Mouse (Mus musculus) embryonic stem cell, embryonic (primary cell): ENCODE measurements around the gene Usp39.

Source experiments
- CTCF ChIA-PET, 4 experiments: fragments of 300-600 bp in 2 of 4; fragments of 350-600 bp in 2 of 4; sonication (Branson Sonifier 250); formaldehyde crosslinking; loops; one replicate each; lab custom pipeline; 2022; ENCODE audit warnings: inconsistent platforms in 2 of 4; lab: Charles Lee
- POLR2A ChIA-PET, 4 experiments: fragments of 300-600 bp in 2 of 4; fragments of 350-600 bp in 2 of 4; sonication (Branson Sonifier 250); formaldehyde crosslinking; loops; one replicate each; lab custom pipeline; 2022; ENCODE audit warnings: antibody characterized with exemption in 4 of 4, inconsistent platforms in 1 of 4; lab: Charles Lee

Usp39 gene

GRCm38 (mm10) chr6:72362132-72363028 lies 17.4 kb upstream of the Usp39 start:
- ChIA-PET CTCF (interaction anchor here in 2 of 4 experiments (0.6 to 1.5 kb wide), 5 partner anchors 13 to 28 kb away, joined by 3 to 8 read pairs (median 4); partner anchors contain the start of genes 0610030E20Rik (in 1 of the 2), Vamp5 (in 1 of the 2) and Vamp8 (in 1 of the 2)), POLR2A (interaction anchor here (0.5 to 13.1 kb wide), 42 partner anchors 8 to 490 kb away, joined by 3 to 130 read pairs (median 4); partner anchors contain the start of genes 0610030E20Rik (in 3 of the 4), Usp39 (in 3 of the 4), Ggcx (in 2 of the 4) and Mat2a (in 2 of the 4))

- ChIA-PET POLR2A (interaction anchor here in 3 of 4 experiments (0.7 to 13.1 kb wide), 15 partner anchors 8 to 79 kb away, joined by 3 to 130 read pairs (median 6); partner anchors contain the start of genes 0610030E20Rik (in 2 of the 3), Ggcx (in 2 of the 3), Usp39 (in 2 of the 3) and Vamp5 (in 2 of the 3)), CTCF (interaction anchor here in 2 of 4 experiments (1.1 to 1.5 kb wide), 3 partner anchors 13 to 29 kb away, joined by 4 to 8 read pairs (median 5); partner anchors contain the start of genes 0610030E20Rik (in 1 of the 2), Vamp5 (in 1 of the 2) and Vamp8 (in 1 of the 2))
Observed at GRCm38 (mm10) chr6:72361121-72361551, 16.2 kb upstream of the Usp39 start.

GRCm38 (mm10) chr6:72360599-72360935 lies 15.6 kb upstream of the Usp39 start:
- CTCF ChIA-PET: interaction anchor here in 1 of 4 experiments (0.7 kb wide), 1 partner anchor 9 kb away, joined by 3 read pairs; no protein-coding TSS in a partner anchor
- POLR2A ChIA-PET: interaction anchor here in 3 of 4 experiments (0.6 to 13.1 kb wide), 12 partner anchors 10 to 179 kb away, joined by 3 to 130 read pairs (median 8); partner anchors contain the start of genes 0610030E20Rik (in 2 of the 3), Usp39 (in 2 of the 3), Ggcx (in 1 of the 3) and Mat2a (in 1 of the 3)

GRCm38 (mm10) chr6:72359891-72360598 lies 15.1 kb upstream of the Usp39 start:
- POLR2A ChIA-PET: interaction anchor here in 3 of 4 experiments (0.6 to 13.1 kb wide), 12 partner anchors 11 to 179 kb away, joined by 3 to 130 read pairs (median 4); partner anchors contain the start of genes 0610030E20Rik (in 2 of the 3), Usp39 (in 2 of the 3), Ggcx (in 1 of the 3) and Vamp5 (in 1 of the 3)
- CTCF ChIA-PET: interaction anchor here in 1 of 4 experiments (0.7 kb wide), 1 partner anchor 9 kb away, joined by 3 read pairs; no protein-coding TSS in a partner anchor

GRCm38 (mm10) chr6:72359343-72359742 lies 14.4 kb upstream of the Usp39 start:
- ChIA-PET POLR2A (interaction anchor here in 2 of 4 experiments (0.6 to 13.1 kb wide), 6 partner anchors 11 to 74 kb away, joined by 3 to 130 read pairs (median 4); partner anchors contain the start of genes 0610030E20Rik (in 2 of the 2) and Usp39 (in 2 of the 2)), CTCF (interaction anchor here in 1 of 4 experiments (0.6 kb wide), 1 partner anchor 175 kb away, joined by 5 read pairs; no protein-coding TSS in a partner anchor)

GRCm38 (mm10) chr6:72358086-72358764 lies 13.2 kb upstream of the Usp39 start:
- POLR2A ChIA-PET: interaction anchor here (0.6 to 13.1 kb wide), 15 partner anchors 10 to 97 kb away, joined by 3 to 130 read pairs (median 5); partner anchors contain the start of genes Usp39 (in 3 of the 4), 0610030E20Rik (in 2 of the 4), Ggcx (in 1 of the 4) and Mat2a (in 1 of the 4)
- CTCF ChIA-PET: interaction anchor here in 1 of 4 experiments (0.5 to 1.7 kb wide), 2 partner anchors 10 to 35 kb away, joined by 4 read pairs; no protein-coding TSS in a partner anchor

- POLR2A ChIA-PET: interaction anchor here (0.6 to 13.1 kb wide), 20 partner anchors 7 to 310 kb away, joined by 3 to 130 read pairs (median 5); partner anchors contain the start of genes Usp39 (in 3 of the 4), 0610030E20Rik (in 2 of the 4), Atoh8 (in 1 of the 4) and Ggcx (in 1 of the 4)
Observed at GRCm38 (mm10) chr6:72357164-72358079, 12.4 kb upstream of the Usp39 start.

GRCm38 (mm10) chr6:72356001-72356532 lies 11.1 kb upstream of the Usp39 start:
- ChIA-PET POLR2A (interaction anchor here (0.6 to 13.1 kb wide), 40 partner anchors 8 to 723 kb away, joined by 3 to 130 read pairs (median 5); partner anchors contain the start of genes Usp39 (in 4 of the 4), Ggcx (in 3 of the 4), Vamp8 (in 3 of the 4) and 0610030E20Rik (in 2 of the 4)), CTCF (interaction anchor here (0.5 to 1.9 kb wide), 23 partner anchors 8 to 413 kb away, joined by 3 to 14 read pairs (median 4); partner anchors contain the start of genes Vamp8 (in 2 of the 4), 0610030E20Rik (in 1 of the 4) and Ggcx (in 1 of the 4))

More at GRCm38 (mm10) chr6:72357164-72358079, 12.4 kb upstream of the Usp39 start:
- CTCF ChIA-PET: interaction anchor here in 2 of 4 experiments (0.6 to 1.7 kb wide), 2 partner anchors 9 kb away, joined by 3 to 4 read pairs; no protein-coding TSS in a partner anchor

GRCm38 (mm10) chr6:72355066-72355911 lies 10.3 kb upstream of the Usp39 start, which contains the start of gene Tmem150a:
TSS of gene Tmem150a (plus strand) at chr6:72355447.
- POLR2A ChIA-PET: interaction anchor here (0.5 to 13.1 kb wide), 52 partner anchors 7 to 1115 kb away, joined by 3 to 130 read pairs (median 4); partner anchors contain the start of genes Usp39 (in 4 of the 4), Ggcx (in 3 of the 4), Vamp8 (in 3 of the 4) and 0610030E20Rik (in 2 of the 4)

GRCm38 (mm10) chr6:72354025-72354424 lies 9.0 kb upstream of the Usp39 start:
- POLR2A ChIA-PET: interaction anchor here (0.7 to 12.6 kb wide), 16 partner anchors 6 to 445 kb away, joined by 3 to 117 read pairs (median 5); partner anchors contain the start of genes Usp39 (in 4 of the 4), 0610030E20Rik (in 1 of the 4), Ggcx (in 1 of the 4) and Tcf7l1 (in 1 of the 4)
- CTCF ChIA-PET: no interaction called here

More at GRCm38 (mm10) chr6:72355066-72355911, 10.3 kb upstream of the Usp39 start, which contains the start of gene Tmem150a:
- CTCF ChIA-PET: interaction anchor here (0.6 to 1.9 kb wide), 26 partner anchors 8 to 183 kb away, joined by 3 to 14 read pairs (median 3); partner anchors contain the start of genes Vamp8 (in 2 of the 4), 0610030E20Rik (in 1 of the 4) and Ggcx (in 1 of the 4)

GRCm38 (mm10) chr6:72352636-72353405 lies 7.8 kb upstream of the Usp39 start:
- ChIA-PET CTCF (no interaction called here), POLR2A (interaction anchor here in 2 of 4 experiments (0.7 to 12.6 kb wide), 12 partner anchors 5 to 443 kb away, joined by 3 to 117 read pairs (median 4); partner anchors contain the start of genes Usp39 (in 2 of the 2), 0610030E20Rik (in 1 of the 2), Ggcx (in 1 of the 2) and Vamp5 (in 1 of the 2))

- POLR2A ChIA-PET: interaction anchor here in 2 of 4 experiments (7.5 to 8.7 kb wide), 2 partner anchors 9 to 11 kb away, joined by 117 to 130 read pairs; partner anchors contain the start of genes Tmem150a (in 2 of the 2) and Rnf181 (in 1 of the 2)
- CTCF ChIA-PET: no interaction called here
Observed at GRCm38 (mm10) chr6:72350214-72350613, 5.2 kb upstream of the Usp39 start.
